13 mouse cellular contexts compared by ENCODE assay signal in the genomic region with DNA sequence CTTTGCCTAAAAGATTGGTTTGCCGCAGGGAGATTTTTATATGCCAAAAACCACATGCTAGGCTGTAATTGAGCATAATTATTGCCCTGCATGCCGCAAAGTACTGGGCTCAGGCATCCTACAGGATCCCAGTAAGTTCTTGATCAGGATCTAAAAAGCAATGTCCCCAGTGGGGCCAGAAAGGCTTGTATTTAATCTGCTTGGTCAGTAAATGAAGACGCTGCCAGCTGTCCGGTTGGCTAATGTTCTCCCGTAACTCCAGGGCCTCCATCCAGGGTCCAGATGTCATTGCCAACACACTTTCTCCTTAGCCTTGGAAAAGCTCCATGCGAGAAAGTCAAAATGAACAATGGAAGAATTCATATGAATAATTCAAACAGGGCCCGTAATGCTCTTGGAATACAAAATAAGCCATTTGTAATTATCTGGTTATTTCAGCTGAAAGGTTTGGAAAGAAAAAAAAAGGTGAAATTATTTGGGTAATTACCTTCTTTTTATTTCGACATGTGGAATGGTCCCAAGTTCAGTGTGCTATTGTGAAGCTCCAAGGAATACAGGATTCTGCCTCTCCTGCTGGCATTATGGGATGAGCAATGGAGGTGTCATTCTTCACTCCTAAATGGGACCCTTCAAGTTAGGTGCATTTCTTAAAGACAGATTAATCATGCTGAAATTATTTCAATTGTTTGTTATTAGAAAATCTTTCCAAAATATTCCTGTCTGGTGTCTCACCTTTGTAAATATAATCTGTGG. TPM values are rescaled to one million over a fixed set of nuclear protein-coding genes. Genes with fewer than 3 reads are reported as not detected.
DNase-seq lines count a peak whose midpoint lies in the region; ATAC-seq and TF ChIP-seq lines count a peak whose summit lies in the region.
"Had no signal": no experiment of that assay in that cellular context is flagged by ENCODE, and none has a peak within 500 bp of the region (broad histone marks: within the 10 kb centered on the region; RNA-seq: fewer than 3 reads in every experiment).

No protein-coding gene starts in this region.

- H3K4me2 ChIP-seq in forebrain, embryonic 15.5 days (replicated peaks) = no peak overlapping the region
- no peak overlapping the region for H3K4me2 ChIP-seq in forebrain, embryonic 11.5 days (ENCODE audit: low read depth, low read length, severe bottlenecking)
- H3K4me2 ChIP-seq in hindbrain, embryonic 15.5 days = no peak overlapping the region
- H3K4me2 ChIP-seq: liver, embryonic 15.5 days had no signal

- peak overlapping the region; percentile 83 for H3K27ac ChIP-seq in forebrain, embryonic 15.5 days (replicated peaks)
- H3K27ac ChIP-seq in forebrain, embryonic 11.5 days (ENCODE audit: low read depth, low read length) = no peak overlapping the region
- no peak overlapping the region for H3K27ac ChIP-seq in hindbrain, embryonic 15.5 days (replicated peaks)
- H3K27ac ChIP-seq in thymus, adult 2 months (ENCODE audit: control insufficient read depth, insufficient read depth, low read length) = no peak overlapping the region
- H3K27ac ChIP-seq: kidney, postnatal 0 days; liver, embryonic 15.5 days had no signal

- WGBS in forebrain, embryonic 15.5 days = 15% methylated on average over 8 of the region's 8 CpGs
- 76% methylated on average over 8 of the region's 8 CpGs for WGBS in forebrain, embryonic 11.5 days
- 30% methylated on average over 8 of the region's 8 CpGs for WGBS in hindbrain, embryonic 15.5 days
- WGBS in thymus, adult 2 months = 97% methylated on average over 8 of the region's 8 CpGs

- no peaks in the 10 kb centered on the region for H3K27me3 ChIP-seq in forebrain, embryonic 15.5 days
- H3K27me3 ChIP-seq in forebrain, embryonic 11.5 days (ENCODE audit: control insufficient read depth, insufficient read depth, low read length) = no peaks in the 10 kb centered on the region
- H3K27me3 ChIP-seq in hindbrain, embryonic 15.5 days = no peaks in the 10 kb centered on the region
- H3K27me3 ChIP-seq in thymus, adult 2 months (ENCODE audit: control insufficient read depth, insufficient read depth, low read length) = no peaks in the 10 kb centered on the region
- H3K27me3 ChIP-seq: liver, embryonic 15.5 days had no signal

- no peak for DNase-seq in forebrain, embryonic 11.5 days (ENCODE audit: low spot score)
- DNase-seq in lung, postnatal 36 days = peak; percentile 29
- DNase-seq in lung, adult 18-20 months = no peak
- DNase-seq in cerebellum, adult 8-10 months = peak; percentile 9
- DNase-seq in thymus, adult 2 months = no peak
- DNase-seq in retina, postnatal 1 day = no peak
- DNase-seq: right cerebral cortex, postnatal 25 days; thymus, postnatal 25 days had no signal

- H3K36me3 ChIP-seq in forebrain, embryonic 15.5 days = no peaks in the 10 kb centered on the region
- no peaks in the 10 kb centered on the region for H3K36me3 ChIP-seq in forebrain, embryonic 11.5 days (ENCODE audit: control insufficient read depth, insufficient read depth, low read length)
- no peaks in the 10 kb centered on the region for H3K36me3 ChIP-seq in hindbrain, embryonic 15.5 days
- no peaks in the 10 kb centered on the region for H3K36me3 ChIP-seq in thymus, adult 2 months (ENCODE audit: control insufficient read depth, insufficient read depth, low read length)
- H3K36me3 ChIP-seq: liver, embryonic 15.5 days had no signal

- peak; percentile 84 for ATAC-seq in forebrain, embryonic 15.5 days (replicated peaks)
- no peak for ATAC-seq in forebrain, embryonic 11.5 days (replicated peaks; ENCODE audit: low FRiP score)
- peak; percentile 59; the same call in 1 of the 2 replicates for ATAC-seq in hindbrain, embryonic 15.5 days (ENCODE audit: low FRiP score, low read depth)
- ATAC-seq: activated CD4-positive, CD25-positive, alpha-beta regulatory T cell, adult 4 months had no signal

- peaks cover 19% of the 10 kb centered on the region for H3K4me1 ChIP-seq in forebrain, embryonic 15.5 days
- H3K4me1 ChIP-seq in forebrain, embryonic 11.5 days (replicated peaks; ENCODE audit: control insufficient read depth, insufficient read depth, low read length) = no peaks in the 10 kb centered on the region
- peaks cover 11% of the 10 kb centered on the region for H3K4me1 ChIP-seq in hindbrain, embryonic 15.5 days (replicated peaks)
- H3K4me1 ChIP-seq in thymus, adult 2 months (replicated peaks; ENCODE audit: control insufficient read depth, insufficient read depth, low read length) = no peaks in the 10 kb centered on the region
- H3K4me1 ChIP-seq: liver, embryonic 15.5 days had no signal

- no peak overlapping the region for H3K4me3 ChIP-seq in forebrain, embryonic 15.5 days
- H3K4me3 ChIP-seq in forebrain, embryonic 11.5 days (ENCODE audit: low read depth, low read length) = no peak overlapping the region
- no peak overlapping the region for H3K4me3 ChIP-seq in hindbrain, embryonic 15.5 days
- H3K4me3 ChIP-seq in thymus, adult 2 months (ENCODE audit: control insufficient read depth, insufficient read depth, low read length) = no peak overlapping the region
- H3K4me3 ChIP-seq: liver, embryonic 15.5 days had no signal

- no peaks in the 10 kb centered on the region for H3K9me3 ChIP-seq in forebrain, embryonic 15.5 days
- H3K9me3 ChIP-seq in forebrain, embryonic 11.5 days (ENCODE audit: control insufficient read depth, low read length) = no peaks in the 10 kb centered on the region
- no peaks in the 10 kb centered on the region for H3K9me3 ChIP-seq in hindbrain, embryonic 15.5 days
- H3K9me3 ChIP-seq: liver, embryonic 15.5 days had no signal

- H3K9ac ChIP-seq in forebrain, embryonic 15.5 days (replicated peaks) = no peak overlapping the region
- no peak overlapping the region for H3K9ac ChIP-seq in forebrain, embryonic 11.5 days (ENCODE audit: low read length)
- H3K9ac ChIP-seq in hindbrain, embryonic 15.5 days = no peak overlapping the region
- H3K9ac ChIP-seq: liver, embryonic 15.5 days had no signal

- TF ChIP-seq CTCF in thymus, adult 2 months (IDR thresholded peaks at IDR 0.05; ENCODE audit: borderline replicate concordance, control insufficient read depth, extremely low read depth, insufficient read depth, low read length, poor library complexity) = no peak

- TF ChIP-seq POLR2A in thymus, adult 2 months (IDR thresholded peaks at IDR 0.05; ENCODE audit: control insufficient read depth, extremely low read depth, insufficient read depth, low read length, poor library complexity) = no peak

RNA-seq across cellular contexts. Expression of a gene that starts 37.1 kb away (rescaled TPM):
- polyA plus RNA-seq in forebrain, embryonic 15.5 days (2015; fragmentation: Nextera tagmentation; extraction: Ambion mirVana) = not detected in 2 replicates
- not detected in 2 replicates for polyA plus RNA-seq in forebrain, embryonic 11.5 days (2014; fragmentation: Nextera tagmentation; extraction: Ambion mirVana)
- 0.13 and 0.17 TPM in 2 replicates for polyA plus RNA-seq in hindbrain, embryonic 15.5 days (2015; fragmentation: Nextera tagmentation; extraction: Ambion mirVana)
- polyA plus RNA-seq in thymus, adult 2 months (2012; rRNA removed) = 0.20 and 0.57 TPM in 2 replicates
- polyA plus RNA-seq: activated CD4-positive, CD25-positive, alpha-beta regulatory T cell, adult 4 months had no signal

Comparison
In these comparisons a context has a peak if more than half of its experiments do, and no peak if none do; other contexts are left out.
1. DNase-seq: peak in lung, postnatal 36 days (single experiment) and cerebellum, adult 8-10 months (single experiment); none in forebrain, embryonic 11.5 days (single experiment), lung, adult 18-20 months (0 of 2), thymus, adult 2 months (single experiment) and retina, postnatal 1 day (single experiment).